Mouse (Mus musculus) brown adipose tissue, adult 24 weeks (tissue): ENCODE results near the gene Gm45716. TPM values are rescaled to one million over a fixed set of nuclear protein-coding genes. Genes with fewer than 3 reads are reported as not detected.

Experiments
- H3K27ac ChIP-seq: fragments of 200-500 bp; replicated peaks from 2 replicates; pipeline ENCODE4 v1.5.1; 2012; ENCODE audit warnings: low read depth, mild to moderate bottlenecking, low read length
- H3K4me1 ChIP-seq: fragments of 200-500 bp; 2 replicates; pipeline ENCODE4 v1.6.1; 2012; ENCODE audit warnings: low read length, mixed read lengths; ENCODE audit not compliant: control insufficient read depth, insufficient read depth, insufficient read length
- H3K4me3 ChIP-seq: fragments of 200-500 bp; 2 replicates; pipeline ENCODE4 v1.5.1; 2012; ENCODE audit warnings: low read depth, mild to moderate bottlenecking, low read length, moderate library complexity; ENCODE audit not compliant: insufficient read depth
- polyA plus RNA-seq: library from polyadenylated mRNA; stranded (reverse); fragments of >200 nt; gene quantifications from 2 replicates; pipeline ENCODE4 v1.2.4, GENCODE M21; 2012; ENCODE audit not compliant: missing spikeins, insufficient read depth, insufficient read length

The Gm45716 gene
- polyA plus RNA-seq, 1 experiment = 36.5 TPM

DNA sequence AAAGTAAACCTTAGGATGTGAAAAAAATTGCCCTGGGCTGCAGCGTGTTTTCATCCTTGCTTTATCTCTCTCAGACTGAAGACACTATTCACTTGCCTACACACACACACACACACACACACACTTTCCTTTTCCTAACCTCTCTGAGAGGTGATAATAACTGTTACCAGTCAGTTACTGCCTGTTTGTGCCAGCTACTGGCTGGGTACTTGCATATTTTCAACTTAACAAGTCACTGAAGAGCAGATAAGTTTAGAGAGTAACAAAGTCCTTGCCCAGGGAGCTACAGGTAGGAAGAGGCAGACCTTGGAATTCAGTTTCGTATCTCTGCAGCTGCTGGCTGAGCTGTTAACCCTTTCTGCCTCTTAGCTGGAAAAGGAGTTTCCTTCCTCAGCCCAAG is 64.4 kb downstream of the Gm45716 start:
- Histone ChIP-seq H3K4me1 (peaks cover 6% of the 10 kb centered on the region), H3K4me3 (peak overlapping the region; percentile 43), H3K27ac (peak overlapping the region; percentile 35)

DNA sequence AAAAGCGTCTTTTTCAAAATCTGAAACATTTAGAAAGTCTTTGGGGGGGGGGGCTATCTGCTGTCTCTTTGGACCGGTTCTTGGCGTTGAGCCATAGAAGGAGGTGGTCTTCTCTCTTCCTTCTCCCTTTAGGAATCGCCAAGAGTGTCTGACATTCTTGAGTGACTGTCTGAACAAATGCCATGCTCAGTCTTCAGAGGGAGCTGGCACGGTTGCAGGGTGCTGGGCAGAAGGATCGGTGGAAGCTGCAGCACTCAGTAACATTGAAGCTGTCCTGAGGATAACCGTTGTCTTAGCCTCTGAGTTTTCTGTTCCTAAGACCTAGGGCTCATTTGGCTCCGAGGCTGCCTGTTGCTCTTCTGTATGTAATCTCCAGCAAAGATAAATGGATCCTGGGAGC is 64.9 kb downstream of the Gm45716 start:
- peak overlapping the region; percentile 43 for H3K4me3 ChIP-seq
- H3K27ac ChIP-seq = 0 out of 2 replicates have a peak overlapping the region, but pooled peaks have one; percentile 35
- H3K4me1 ChIP-seq = peaks cover 6% of the 10 kb centered on the region

DNA sequence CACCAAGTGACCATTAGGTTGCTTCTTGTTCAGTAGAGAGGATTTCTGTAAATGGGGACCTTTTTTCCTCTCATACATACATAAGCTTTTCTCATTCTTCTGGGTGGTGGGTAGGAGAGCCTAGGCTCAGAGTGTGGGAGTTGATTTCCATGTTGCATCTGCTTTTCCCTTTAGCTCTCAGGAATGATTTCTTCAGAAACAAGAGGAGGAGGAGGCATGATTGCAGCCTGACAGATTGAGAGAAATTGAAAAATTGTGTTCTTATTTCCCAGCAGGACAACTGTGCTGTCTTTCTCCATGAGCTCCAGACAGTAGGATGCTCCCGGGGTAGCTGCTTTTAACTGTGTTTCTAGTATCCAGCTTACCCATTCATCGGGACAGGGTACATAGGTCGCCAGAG is 67.1 kb downstream of the Gm45716 start:
- no peak overlapping the region for H3K4me3 ChIP-seq
- no peak overlapping the region for H3K27ac ChIP-seq
- H3K4me1 ChIP-seq = peaks cover 6% of the 10 kb centered on the region

DNA sequence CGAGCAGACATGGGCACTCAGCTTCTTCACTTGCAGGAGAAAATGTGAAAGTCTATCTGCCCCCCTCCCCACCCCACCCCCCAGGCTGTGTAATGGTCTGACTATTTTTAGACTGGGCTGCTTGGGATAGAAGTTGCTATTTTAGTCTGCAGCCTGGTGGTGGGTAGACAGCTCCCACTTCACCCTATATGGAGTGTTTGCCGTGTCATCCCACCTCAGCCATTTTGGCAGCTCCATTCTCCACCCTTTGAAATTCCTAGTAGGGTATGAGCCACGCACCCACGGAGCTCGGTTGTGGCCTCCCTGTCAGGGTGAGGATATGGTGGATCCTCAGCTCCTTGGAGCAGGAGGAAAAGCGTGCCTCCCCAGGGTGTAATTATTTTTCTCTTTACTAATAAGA is 68.2 kb downstream of the Gm45716 start:
- no peak overlapping the region for H3K4me3 ChIP-seq
- H3K4me1 ChIP-seq = peaks cover 10% of the 10 kb centered on the region
- peak overlapping the region; percentile 22 for H3K27ac ChIP-seq

DNA sequence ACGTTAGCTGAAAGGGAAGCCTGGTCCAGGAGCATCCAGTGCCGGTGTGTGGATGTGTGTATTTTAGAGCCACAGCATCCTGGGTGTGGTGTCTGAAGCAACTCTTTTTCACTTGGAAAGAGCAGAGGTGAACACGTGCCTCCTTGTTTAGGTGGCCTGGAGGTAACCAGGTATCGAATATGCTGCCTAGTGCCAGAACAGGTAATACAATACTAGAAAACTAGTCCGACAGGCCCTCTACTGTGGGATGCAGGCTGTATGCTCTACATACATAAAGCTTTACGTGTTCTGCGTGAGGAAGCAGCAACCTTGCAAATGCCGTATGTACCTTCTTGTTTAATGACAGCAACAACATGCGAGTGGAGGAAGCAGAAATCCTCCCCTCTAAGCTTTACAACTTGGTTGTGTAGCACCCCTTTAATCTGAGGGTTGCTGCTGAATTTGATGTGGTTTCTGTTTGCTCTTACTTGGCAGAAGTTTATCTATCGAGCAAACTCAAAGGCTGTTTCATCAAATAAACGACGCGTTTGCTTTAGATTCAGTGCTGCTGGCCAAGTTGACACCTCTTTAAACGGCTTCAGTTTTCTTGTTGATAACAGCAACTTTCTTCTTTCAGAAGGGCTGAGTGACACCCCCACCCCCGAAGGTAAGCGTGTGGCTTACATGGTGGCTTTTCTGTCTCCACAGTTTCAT is 69.5 kb downstream of the Gm45716 start:
- Histone ChIP-seq H3K27ac (0 out of 2 replicates have a peak overlapping the region, but pooled peaks have one; percentile 28), H3K4me1 (peaks cover 10% of the 10 kb centered on the region), H3K4me3 (no peak overlapping the region)

DNA sequence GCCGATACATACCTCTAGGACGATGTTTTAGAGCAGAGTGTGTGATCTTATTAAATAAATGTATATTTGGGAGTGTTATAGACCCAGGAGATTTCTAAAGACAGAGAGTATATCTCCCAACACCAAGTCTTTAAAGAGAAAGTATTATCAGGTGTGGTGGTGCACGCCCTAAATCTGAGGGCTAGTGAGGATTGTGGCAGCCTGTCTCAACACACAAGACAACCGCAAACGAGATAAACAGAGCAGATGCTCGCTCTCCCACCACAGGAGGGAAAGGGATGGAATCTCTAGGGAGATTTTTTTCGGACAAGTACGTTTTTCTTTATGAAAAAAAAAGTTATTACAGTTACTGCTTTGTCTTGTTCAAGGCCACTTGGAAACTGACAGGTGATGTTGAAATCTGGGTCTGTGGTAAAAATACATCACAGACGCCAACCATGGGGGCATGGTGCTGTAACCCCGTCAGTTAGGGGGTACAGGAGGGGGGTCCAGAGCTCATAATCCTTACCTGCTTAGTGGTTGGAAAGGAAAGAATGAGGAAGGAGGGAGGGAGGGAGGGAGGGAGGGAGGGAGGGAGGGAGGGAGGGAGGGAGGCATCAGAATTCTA is 70.9 kb downstream of the Gm45716 start:
- H3K4me3 ChIP-seq = no peak overlapping the region
- H3K27ac ChIP-seq = peak overlapping the region; percentile 35; the same call in 1 of the 2 replicates

DNA sequence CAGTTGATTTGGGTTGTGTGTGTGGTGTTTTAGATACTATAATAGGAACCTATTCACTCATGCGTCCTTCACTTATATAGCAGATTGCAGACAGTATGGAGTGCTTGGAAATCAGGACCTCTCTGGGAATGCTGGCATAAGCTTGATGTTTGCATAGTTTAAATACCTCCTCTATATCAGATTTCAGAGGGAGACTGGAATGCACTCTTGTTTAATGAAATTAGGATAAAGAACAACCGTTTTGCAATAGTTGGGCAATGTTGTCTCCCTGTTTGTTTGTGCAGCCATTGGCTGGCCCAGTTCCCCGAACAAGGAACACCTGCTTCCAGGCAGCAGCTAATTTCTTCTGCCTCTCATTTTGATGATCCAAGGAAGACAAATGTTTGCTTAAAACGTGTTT is 71.6 kb downstream of the Gm45716 start:
- peaks cover 7% of the 10 kb centered on the region for H3K4me1 ChIP-seq
- no peak overlapping the region for H3K4me3 ChIP-seq
- no peak overlapping the region for H3K27ac ChIP-seq

More for the DNA sequence above, 70.9 kb downstream of the Gm45716 start:
- peaks cover 7% of the 10 kb centered on the region for H3K4me1 ChIP-seq

DNA sequence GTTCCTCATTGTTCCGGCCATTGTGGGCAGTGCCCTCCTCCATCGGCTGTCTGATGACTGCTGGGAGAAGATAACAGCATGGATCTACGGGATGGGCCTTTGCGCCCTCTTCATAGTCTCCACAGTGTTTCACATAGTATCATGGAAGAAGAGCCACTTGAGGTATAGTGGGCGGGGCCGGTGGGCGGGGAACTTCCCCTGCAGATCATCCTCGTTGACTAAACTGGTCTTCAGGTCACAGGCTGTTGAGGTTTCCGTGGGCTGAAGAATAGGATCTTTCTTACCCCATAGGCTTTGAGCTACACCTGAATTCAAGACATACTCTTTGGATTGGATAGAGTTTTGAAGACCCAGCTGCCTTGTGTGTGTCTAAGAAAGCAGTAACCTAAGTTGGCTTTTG is 72.3 kb downstream of the Gm45716 start:
- no peak overlapping the region for H3K27ac ChIP-seq
- no peak overlapping the region for H3K4me3 ChIP-seq

DNA sequence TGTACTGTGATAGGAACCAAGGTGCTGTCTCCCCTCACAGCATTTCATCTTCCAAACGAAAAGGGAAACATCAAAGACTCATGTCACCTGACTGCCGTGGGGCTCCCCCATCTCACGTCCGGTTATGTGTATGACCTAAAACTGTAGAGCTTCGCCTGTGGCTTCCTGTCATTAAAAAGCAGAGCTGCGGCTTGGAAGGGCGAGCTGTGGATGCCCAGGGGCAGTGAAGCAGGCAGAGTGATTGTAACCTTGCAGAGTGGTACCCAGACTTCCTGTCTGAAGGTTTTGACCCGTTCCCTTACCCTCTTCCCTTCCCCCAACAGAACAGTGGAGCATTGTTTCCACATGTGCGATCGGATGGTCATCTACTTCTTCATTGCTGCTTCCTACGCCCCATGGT is 76.7 kb downstream of the Gm45716 start:
- H3K27ac ChIP-seq = no peak overlapping the region
- no peak overlapping the region for H3K4me3 ChIP-seq
- 0 out of 2 replicates have a peak, but pooled peaks cover 4% of the 10 kb centered on the region for H3K4me1 ChIP-seq

More for the DNA sequence above, 72.3 kb downstream of the Gm45716 start:
- H3K4me1 ChIP-seq = peaks cover 7% of the 10 kb centered on the region

DNA sequence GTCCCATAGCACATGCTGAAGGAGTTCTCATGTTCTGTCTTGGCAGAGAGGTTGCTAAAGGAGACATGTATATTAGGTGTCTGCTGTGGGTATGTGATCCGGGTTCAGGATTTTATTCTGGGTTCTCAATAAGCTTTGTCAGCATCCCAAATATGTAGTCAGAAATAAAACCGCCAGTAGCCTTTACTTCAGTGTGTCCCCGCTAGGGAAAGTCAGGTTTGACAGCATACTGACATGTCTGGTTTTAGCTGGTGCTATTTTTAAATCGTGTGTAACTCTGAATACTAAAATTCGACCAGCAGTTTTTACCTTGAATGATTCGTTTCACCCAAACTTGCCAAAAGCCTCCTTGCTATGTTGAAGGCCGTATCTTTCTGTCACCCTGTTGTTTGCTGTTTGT is 78.1 kb downstream of the Gm45716 start:
- Histone ChIP-seq H3K27ac (no peak overlapping the region), H3K4me1 (no peaks in the 10 kb centered on the region), H3K4me3 (no peak overlapping the region)

DNA sequence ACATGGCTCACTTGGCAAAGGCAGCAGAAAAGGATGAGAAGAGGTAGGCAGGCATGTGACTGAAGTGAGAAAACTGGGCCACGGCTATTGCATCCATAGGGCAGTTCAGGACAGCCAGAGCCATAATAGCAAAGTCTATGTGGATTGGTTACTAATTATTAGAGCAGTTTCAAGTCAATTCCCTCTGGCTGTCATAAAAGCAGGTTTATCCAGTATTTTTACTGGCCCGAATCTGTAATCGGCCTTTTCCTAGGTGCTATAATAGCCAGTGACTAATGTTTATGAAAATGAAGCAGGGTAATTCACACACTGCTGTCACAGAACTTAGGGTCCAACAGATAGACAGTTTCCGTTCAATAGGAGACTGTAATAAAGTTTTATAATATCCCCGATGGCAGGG is 81.5 kb downstream of the Gm45716 start:
- H3K27ac ChIP-seq = no peak overlapping the region
- no peaks in the 10 kb centered on the region for H3K4me1 ChIP-seq
- no peak overlapping the region for H3K4me3 ChIP-seq

DNA sequence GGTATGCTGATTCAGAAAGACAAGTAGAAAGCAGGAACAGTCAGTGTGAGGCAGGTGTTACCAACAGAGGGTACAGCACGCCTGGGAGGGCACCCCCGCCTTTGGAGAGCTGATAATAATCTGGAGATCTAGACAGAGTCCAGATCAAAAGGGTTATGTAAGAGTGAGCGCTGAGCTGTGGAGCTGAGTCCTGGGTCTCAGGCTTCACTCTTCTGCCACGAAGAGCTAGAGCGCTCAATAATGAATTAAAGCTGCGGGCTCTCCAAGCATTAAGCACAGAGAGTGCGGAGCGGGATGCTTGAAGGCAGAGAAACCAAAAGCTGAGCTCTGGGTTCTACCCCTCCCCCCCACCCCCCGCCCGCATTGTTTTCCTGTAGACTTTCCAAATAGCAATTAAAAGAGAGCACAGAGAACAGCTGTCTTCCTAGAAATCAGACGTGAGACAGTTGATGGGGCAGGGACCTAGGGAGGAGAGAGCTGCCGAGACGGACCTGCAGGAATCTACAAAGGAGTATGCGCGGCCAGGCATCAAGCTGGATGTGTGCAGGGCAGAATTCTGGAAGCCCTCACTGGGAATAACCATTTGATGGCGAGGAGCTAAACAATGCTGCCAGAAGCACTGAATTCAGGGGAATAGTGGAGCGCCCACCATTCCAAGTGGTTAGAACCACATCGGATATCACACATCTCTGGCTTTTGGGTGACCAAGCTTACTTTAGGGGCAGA is 82.1 kb downstream of the Gm45716 start:
- Histone ChIP-seq H3K27ac (no peak overlapping the region), H3K4me1 (no peaks in the 10 kb centered on the region)

DNA sequence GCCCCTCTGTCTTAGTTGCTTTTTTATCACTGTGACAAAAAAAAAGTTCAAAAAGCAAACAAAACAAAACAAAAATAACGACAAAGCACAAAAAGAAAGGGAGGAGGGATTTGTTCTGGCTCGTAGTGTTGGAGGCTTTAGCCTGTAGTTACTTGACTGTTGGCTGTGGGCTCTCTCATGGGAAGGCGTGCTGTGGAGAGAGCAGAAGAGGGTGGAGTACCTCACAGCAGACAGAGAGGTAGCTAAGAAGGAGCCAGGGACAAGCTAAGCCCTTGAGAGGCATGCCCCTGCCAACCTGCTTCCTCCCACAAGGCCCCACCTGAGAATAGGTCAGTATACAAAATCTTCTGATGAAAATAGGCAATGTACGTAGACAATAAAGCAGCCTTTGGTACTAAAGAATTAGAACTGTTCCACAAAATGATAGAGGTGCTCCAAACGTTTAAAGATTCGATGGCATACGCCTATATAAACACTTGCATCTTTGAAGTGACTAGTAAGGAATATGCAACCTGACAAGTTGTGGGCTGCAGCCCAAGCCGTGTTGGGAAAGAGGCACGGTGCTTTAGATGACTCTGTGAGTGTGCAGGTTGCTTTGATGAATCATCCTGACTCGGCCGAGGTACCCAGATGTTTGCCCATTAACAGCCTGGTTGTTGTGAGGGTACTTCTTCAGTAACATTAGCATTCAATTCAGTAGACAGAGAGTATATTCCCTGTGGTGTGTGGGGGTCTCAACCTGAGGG is 82.8 kb downstream of the Gm45716 start:
- Histone ChIP-seq H3K4me3 (no peak overlapping the region), H3K4me1 (no peaks in the 10 kb centered on the region), H3K27ac (no peak overlapping the region)

More for the DNA sequence above, 82.1 kb downstream of the Gm45716 start:
- H3K4me3 ChIP-seq = no peak overlapping the region

DNA sequence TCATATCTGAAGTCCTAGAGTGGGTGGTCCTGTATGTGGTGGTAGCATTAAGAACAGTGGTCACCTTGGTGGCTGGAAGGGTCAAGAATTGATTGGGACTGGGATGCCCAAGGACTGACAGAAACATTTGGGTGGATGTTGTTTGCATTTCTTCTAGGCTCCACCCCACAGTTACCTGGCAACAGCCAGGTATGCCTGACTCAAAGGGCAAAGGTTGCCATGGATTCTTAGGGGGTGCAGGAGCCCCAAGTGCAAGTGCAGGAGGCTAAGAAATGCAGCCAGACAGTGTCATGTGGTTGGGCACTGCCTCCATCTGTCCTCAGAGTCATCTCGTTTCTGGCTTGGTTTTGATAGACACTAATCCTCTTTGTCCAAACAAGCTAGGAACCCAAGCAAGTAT is 86.7 kb downstream of the Gm45716 start:
- Histone ChIP-seq H3K4me1 (peaks cover 2% of the 10 kb centered on the region; the same call in 1 of the 2 replicates), H3K4me3 (no peak overlapping the region), H3K27ac (no peak overlapping the region)

DNA sequence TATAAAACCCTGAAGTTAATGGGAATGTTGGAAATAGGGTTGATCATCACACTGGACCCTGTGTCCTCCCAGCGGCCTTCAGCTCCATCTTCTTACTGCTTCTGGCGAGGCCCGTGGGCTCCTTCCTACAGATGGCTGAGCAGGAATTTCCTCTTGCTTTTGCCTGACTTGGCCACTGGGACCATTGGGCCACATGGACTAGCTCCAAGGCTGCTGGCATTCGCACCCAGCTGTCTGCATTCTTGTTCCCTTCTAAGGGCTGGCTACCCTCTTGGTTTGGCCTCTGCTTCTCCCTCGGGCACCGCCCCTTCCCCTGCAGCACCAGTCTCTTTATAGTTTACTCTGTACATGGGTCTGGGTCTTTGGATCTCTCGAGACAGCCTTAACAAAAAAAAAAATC is 88.2 kb downstream of the Gm45716 start:
- Histone ChIP-seq H3K27ac (no peak overlapping the region), H3K4me1 (peaks cover 2% of the 10 kb centered on the region; the same call in 1 of the 2 replicates), H3K4me3 (no peak overlapping the region)
